Mouse (Mus musculus) cerebellum, adult 2 months (tissue): Measurements from ENCODE around the gene Gtf3c1.

Source experiments
- CTCF ChIP-seq: fragments of 200-500 bp; IDR thresholded peaks from 2 replicates; pipeline ENCODE4 v1.5.1; 2011; ENCODE audit warnings: low read depth, mild to moderate bottlenecking, control low read depth, low read length, moderate library complexity, borderline replicate concordance; ENCODE audit not compliant: insufficient read depth
- POLR2A ChIP-seq: fragments of 200-500 bp; IDR thresholded peaks from 2 replicates; pipeline ENCODE4 v1.6.1; 2011; ENCODE audit warnings: low read length, control low read depth, borderline replicate concordance; ENCODE audit not compliant: insufficient read depth

GRCm38 (mm10) chr7:125600136-125600535 lies 107.4 kb downstream of the Gtf3c1 start:
- TF ChIP-seq POLR2A (no peak), CTCF (no peak)
